Mouse (Mus musculus) CD4-positive helper T cell, adult 2 months (primary cell): ENCODE measurements around the gene 1810010D01Rik.

Source experiments
- DNase-seq: peaks from one replicate; pipeline ENCODE4 v3.0.0-alpha.2; 2012; ENCODE audit warnings: low read depth, missing footprints, low spot score

The 1810010D01Rik gene

DNA sequence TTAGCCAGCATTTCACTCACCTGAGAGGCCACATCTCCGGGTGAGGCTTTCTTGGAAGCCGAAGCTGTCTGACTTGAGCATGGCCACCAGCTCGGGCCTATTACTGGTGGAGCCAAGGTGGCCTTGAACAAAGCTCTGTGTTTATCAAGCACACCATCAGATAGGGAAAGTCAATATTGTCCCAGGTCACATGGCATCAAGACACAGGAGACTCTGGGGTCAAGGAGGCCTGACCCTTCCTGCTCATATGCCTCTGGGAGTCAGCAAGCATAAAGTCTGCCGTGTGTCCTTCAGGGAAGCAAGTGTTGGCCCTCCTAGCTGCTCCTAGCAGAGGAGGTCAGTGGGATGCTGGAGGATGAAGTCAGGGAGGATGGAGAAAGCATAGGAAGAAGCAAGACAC lies at the start of gene 1810010D01Rik:
TSS of gene 1810010D01Rik (minus strand) at position 114 of the 400 bp plus-strand sequence.
- DNase-seq, result no peak

DNA sequence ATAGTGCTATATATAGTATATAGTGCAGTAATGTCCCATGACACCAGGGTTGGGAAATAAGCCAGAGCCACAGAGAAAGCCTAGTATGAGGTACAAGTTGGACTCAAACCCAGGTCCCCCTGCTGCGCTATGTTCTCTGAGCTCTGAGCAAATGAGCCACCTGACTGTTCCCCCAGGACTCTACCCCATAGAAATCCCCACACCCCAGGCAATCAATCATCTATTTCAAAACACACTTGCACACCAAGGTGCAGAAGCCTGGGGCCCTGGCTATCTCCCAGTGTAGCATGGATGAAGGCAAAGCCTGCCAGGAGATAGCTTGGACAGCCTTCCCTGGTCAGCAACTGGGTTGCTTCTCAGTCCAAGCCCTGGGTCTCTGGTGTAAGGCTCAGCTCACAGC lies 48.2 kb upstream of the 1810010D01Rik start:
- no peak for DNase-seq

DNA sequence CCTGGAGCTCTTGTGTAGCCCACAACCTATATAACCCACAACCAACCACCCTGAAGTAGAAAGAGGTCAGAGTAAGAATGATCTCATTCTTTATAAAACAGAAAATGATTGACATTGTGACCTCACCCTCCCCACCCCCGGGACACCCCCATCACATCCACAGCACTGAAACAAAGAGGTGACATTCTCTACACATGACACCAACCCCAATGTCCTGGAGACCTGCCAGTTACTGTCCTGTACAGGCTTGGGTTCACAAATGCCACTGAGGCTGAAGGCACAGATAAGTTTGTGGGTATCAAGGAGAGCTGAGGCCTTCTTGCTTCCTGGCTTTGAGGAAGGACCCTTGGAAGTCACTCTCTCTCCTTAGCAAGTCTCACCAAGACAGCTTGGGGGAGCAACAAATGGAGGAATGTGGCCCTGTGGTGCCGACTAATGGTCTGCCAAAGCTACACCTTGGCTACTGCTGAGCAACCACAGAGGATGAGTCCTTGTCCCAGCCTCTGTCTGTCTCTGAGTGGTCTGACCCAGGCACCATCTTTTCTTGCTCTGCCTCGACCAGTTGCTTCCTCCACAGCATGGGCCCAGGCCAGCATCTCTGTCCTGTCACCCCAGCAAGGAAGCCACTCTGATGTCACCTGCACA lies 46.2 kb upstream of the 1810010D01Rik start:
- no peak for DNase-seq

DNA sequence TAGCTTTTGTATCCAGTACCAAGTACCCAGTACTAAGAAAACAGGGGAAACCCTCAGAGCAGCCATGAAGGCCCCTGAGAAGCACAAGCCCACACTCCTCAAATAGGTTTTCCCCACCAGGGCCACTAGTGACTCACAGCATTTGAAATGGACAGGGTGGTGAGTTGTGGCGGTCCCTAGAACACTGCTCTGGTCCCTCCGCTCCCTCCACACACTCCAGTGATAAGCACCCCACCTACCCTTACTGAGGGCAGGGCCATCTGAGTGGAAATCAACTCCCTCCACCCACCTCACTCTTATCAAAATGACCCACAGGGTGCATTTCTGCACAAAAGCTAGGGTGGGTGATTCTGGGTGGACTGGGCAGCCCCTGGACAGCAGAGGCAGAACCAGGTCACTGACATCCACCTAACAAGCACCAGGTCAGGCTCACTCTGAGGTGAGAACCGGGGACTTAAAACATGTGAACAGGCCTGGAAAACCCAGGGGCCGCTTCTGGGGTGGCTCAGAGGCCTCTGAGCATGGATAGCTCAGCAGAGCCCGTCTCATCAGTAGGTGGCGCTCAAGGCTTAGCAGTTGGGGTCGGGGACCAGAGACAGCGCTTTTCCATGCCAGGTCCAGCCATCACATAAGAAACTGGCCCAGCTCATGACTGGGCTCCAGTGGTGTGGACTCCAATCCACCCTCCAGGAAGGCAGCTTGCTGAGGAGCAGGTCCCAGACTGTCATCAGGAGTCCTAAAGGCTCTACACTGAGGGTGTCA lies 45.0 kb upstream of the 1810010D01Rik start:
- DNase-seq, result peak; percentile 39

DNA sequence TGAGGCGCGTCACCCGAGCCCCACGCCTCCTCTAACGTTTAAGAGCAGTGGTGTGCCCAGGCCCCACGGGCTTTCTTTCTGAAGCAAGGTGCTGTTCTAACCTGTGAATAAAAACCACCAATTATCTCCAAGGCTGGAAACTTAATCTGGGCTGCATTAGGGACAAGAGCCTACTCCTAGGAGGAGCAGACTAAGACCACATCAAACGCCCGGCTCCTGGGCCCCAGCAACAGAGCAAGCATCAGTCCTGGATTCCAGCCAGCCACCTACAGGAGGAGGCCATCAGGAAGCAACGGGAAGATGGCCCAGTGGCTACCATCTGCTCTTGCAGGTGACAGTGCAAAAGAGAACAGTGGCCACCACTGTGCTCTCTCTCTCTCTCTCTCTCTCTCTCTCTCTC lies 42.3 kb upstream of the 1810010D01Rik start:
- DNase-seq, result no peak

DNA sequence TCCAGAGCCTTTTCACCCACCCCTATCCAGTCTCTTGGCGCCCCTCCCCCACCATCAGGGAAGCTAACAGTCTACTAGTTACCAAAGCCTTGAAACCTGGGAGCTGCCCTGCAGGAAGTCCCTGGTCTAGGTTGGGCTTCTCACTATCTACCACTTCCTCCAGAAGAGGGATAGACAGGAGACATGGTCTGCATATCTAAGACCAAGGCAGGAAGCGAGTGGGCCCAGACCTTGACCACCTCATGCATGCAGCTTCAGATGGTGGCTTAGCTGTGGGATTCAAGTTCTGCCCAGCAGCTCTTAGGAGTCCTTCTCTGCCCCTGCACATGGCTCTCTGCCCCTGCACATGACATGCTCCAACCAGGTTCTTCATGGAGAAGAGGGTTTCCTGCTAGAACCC lies 41.0 kb upstream of the 1810010D01Rik start:
- DNase-seq, result no peak

DNA sequence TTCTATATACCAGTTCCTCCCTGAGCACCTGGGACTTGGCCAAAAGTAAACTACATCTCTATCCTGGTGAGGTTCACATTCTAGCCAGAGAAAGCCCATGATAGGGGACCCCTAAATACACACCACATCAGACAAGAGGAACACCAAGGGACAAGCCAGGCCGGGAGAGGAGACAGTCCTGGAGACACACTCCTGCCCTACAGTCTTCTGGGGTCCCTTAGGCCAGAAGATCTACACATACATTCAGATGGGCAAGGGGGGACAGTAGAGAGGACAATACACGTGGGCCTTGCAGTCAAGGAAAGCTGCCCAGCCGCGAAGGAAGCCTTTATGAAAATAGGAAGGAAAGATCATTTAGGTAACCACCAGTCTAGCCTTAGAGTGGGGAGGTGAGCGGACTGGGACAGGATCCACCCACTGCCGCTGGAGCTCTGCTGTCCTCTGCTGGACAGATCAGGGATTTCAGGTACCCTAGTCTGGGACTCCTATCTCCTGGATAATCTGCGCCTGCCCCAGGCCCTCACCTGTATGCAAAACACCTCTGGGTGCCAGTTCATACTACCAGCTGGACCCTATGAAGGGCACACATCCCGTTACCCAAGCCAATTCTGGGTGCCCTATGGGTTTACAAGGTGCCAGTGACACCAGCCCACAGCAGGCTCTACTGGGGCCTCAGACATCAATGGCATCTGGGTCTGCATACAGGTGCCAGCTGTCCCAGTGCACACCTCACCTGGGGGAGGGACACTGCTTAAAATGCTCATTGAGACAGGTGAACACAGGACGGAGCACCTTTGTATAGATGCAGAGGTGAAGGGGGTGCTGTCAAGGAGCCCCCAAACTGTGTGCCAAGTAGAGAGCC lies 35.2 kb upstream of the 1810010D01Rik start:
- DNase-seq, result peak; percentile 38

DNA sequence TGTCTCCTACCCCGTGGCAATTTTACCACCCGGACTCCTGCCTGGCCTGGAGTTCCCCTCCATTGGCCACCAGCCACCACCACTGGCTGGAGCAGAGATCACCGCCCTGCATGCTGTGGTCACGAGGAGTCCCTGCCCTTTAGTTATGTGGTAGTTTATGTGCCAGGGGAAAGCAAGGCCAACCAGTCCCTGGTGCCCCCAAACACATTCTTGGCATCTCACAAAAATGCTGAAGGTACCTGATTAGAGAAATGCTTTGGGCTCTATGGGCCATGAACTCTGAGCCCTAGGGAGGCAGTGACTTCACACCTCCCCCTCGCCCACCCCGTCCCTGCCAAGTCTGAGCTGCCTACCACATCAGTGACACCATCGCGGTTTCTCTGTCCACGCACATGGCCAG lies 34.1 kb upstream of the 1810010D01Rik start:
- no peak for DNase-seq

DNA sequence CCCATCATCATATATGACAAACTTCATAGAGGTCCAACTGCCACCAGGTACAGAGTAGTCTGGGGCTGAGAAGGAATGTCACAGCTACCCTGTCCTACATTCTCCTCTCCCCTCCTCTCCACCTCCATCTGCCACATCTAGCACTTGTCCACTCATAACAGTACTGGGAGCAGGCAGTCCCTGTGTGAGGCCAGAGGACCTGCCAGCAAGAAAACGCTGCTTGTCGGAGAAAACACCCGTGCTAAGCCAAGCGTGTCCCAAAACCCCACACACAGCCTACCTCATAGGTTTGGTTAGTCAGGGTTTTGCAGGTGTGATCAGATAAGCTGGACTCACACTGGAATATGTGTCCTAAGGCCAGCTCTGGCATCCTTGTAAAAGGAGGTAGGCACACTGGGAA lies 33.0 kb upstream of the 1810010D01Rik start:
- no peak for DNase-seq

DNA sequence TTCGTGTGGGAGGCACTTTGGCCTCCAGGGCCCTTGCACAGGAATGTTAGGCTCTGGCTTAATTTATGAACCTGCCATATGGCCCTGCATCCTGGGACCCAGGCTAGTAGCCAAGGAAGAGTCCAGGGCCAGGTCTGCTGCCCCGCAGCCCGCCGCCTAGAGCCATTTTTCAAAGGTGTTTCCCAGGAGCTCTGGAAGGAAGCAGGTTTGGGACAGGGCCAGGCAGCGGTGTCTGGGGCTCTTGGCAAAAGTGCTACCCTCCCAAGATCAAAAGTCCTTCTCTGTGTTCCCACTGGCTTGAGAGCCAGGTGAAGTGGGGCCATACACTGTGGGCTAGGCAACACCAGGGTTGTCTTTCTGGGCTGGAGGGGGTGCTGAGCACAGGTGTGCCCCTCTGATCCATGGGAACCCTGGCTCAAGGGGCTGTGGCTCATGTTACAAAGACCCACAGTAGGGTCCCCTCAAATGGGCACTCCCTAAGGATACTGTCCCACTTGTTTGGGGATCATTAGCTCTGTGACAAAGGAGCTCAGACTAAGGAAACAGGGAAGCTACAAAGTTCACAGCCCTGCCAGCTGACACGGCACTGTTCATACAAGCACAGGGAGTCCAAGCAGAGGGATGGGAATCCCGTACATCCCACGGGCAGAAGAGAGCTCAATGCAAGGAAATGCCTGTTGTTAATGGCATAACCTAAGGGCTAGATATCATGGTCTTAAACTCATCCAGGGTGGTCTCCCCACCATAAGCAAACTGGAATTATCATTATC lies 32.0 kb upstream of the 1810010D01Rik start:
- DNase-seq, result no peak

DNA sequence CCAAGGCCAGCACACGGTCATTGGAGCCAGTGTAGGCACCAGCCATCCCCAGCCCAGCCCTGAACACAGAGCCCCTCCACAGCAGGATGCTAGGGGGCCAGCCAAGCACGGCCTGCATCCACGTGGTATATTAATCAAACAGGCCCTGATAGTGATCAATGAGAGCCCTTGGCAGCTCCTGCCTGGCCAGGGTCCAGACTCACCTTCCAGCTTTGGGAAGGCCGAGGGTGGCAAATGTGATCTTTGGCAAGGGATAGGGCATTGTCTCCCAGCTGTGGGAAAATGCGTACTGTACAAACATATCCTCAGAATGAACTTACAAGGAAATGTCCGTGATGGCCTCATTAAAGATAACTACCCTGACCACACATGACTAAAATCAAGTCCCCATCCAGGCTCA lies 31.2 kb upstream of the 1810010D01Rik start:
- DNase-seq, result no peak

DNA sequence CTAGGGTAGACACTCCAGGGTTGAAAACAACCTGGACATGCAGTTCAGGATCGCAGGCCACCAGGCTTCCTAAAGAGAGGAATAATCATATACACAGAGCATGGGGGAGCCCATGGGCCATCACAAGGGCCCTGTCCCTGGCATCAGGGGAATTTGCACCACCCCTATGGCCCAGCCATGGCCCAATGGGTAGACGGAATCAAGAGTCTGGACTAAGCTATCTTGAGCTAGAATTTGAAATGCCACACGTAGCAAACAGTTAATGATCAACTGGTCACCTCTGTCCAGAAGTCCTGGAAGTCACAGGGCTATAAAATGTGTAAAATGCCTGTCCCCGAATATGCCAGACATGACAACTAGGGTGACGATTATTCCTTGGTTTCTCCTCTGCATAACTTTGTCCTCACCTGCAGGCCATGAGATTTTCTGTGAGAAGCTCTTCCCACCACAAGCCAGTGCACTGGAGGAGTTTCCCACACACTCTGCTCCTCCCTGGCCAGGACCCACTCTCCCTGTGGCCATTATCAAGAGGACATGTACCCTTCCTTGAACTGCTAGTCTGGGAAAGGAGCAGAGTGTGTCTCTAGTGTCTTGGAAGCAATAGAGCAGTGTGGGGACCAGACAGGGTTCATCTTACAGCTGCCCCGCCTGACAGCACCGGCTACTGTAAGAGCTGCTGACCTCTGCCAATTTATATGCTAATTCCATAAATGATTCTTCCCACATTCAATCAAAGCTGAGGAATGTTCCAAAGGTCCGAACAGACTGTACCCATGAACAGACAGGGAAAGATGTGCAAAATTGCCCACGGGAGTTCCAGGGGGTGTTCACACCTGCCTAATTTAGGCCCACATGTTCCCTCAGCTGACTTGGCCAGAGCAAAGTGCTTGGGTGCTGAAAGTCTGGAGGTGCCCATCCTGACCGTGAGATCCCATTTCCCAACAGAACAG lies 27.2 kb upstream of the 1810010D01Rik start:
- DNase-seq, result no peak

DNA sequence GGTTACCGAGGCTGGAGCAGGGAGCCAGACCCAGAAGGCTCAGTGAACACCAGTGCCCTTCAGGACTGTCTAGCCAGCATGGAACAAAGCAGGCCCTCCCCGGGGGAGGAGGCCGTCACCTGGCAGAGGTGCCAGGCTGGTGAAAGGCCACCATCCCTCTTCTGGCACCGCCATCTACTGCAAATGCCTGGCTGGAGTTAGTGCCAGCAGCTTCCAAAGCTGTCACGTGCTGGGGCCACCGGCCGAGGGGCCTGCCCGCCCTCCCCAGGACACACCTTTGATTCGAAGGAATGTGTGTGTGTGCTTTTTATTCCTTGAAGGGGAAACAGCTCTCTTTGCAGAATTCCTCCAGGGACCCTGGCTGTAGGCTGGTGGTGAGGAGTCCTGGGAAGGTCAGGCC lies 23.7 kb upstream of the 1810010D01Rik start:
- no peak for DNase-seq

DNA sequence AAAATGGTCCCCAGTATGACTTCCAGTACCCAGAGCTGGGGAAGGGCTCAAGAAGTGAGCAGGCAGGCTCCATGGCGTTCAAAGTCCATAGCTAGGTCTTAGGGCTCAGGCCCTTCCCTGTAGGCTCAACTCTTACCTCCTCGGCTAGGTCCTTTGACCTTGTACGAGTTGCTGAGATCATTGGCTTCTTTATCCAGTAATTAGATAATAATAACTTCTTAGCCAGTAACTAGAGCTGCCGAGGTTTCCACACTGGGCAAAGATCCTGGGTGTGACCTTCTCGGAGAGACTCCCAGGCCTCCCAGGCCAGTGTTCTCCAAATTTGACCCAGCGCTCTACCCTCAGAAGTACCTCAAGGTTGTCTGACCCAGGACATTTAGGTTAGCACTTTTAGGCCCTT lies 18.7 kb upstream of the 1810010D01Rik start:
- DNase-seq, result no peak

DNA sequence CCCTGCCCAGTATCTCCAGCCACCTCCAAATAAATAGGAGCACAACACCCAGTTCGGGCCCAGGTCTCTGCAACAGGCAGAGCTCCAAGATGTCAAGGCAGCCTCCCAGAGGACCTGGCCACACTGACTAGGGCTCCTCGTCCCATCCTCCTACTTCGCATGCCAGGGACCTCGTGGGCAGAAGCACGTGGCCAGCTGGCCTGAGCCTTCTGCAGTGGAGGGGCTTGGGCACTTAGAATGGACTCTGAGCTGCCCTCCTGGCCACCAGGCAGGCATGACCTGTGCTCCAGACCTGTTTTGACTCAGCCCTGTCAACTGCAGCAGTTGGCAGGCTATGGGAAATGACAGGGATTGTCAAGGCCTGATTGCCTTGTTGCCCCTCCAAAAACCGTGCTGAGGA lies 17.7 kb upstream of the 1810010D01Rik start:
- DNase-seq, result no peak

DNA sequence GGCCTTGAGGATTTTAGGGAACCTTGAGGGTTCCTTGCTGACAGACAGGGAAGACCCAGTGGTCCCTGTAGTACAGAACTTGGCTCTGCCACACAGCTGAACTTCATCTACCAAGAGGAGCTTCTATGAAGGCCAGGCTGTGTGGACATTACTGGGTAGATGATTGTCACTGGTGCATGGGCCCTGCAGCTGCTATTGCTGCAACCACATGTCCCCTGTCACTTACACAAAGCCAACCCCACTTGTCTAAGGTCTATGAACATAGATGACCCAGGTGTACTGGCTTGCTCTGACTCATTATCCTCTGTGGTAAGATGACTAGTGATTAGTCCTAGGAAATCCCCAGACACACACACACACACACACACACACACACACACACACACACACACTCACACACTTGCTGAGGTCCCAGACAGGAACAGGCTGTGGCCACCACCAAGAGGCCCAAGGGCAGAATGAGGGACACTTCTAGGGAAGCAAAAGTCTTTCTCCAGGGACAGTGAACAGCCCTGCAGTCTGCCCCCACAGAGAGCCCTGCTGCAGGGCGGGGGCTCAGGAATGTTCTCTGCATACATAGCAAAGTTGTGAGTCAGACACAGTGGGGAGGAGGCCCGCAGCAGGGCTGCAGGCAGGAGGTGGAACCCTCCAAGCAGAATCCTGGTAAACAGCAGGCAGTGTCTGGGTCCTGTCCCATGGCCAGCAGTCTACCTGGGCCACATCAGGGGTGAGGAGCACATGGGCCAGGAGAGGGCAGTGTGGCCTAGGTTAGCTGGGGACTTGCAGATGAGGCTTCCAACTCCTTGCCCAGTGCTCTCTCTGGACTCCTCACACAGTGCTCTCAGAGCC lies 14.1 kb upstream of the 1810010D01Rik start:
- no peak for DNase-seq

DNA sequence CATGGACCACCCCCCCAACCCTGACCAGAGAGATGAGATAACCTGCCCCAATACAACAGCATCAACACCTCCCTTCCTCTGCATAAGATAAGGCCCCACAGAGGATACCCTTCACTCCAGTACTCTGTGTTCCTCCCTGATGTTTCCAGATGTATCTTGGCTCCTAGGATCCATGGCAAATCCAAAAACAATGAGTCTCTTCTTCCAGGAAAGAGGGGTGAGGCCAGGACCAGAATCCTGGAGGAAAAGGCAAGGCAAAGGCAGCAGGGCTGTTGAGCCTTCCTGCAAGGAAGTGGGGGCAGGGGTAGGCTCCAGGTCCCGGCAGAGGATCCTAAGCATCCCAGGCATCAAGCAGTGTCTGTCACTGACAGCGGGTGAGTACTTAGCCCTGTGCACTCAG lies 13.4 kb upstream of the 1810010D01Rik start:
- no peak for DNase-seq

DNA sequence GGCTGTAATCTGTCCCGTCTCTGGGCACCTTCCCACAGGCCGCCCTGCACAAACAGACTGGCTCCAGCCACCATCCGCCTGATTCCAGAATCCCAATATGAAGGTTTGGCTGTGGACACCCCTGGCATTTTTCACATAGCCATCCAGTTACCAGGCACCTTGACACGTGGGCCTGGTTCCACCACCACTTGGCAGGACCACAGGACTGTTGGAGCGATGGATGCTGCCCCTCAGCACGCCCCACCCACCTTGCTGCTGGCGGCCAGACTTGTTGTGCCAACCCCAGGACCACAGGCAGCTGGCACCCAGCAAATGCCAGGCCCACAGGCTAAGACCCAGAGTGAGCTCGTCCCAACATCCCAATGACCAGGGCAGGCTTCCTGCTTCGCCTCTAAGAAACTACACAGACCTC lies 11.5 kb upstream of the 1810010D01Rik start:
- DNase-seq, result no peak

DNA sequence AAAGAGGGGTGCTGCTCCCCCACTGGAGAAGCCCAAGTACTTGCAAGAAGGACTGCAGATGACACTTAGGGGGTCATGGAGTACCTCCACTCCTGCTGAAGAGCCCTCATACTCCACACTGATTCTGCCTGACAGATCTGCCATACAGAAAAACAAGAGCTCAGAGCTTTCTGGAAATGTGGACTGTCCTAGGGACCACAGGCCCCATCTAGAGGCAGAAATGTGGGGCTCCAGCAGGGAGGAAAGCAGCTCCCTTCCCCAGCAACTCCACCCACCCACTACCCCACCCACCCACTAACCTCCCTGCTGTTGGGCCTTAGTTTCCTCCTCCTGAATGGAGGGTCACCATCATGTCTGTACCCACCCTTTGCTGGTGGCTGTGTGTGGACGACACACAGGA lies 8.7 kb upstream of the 1810010D01Rik start:
- no peak for DNase-seq

DNA sequence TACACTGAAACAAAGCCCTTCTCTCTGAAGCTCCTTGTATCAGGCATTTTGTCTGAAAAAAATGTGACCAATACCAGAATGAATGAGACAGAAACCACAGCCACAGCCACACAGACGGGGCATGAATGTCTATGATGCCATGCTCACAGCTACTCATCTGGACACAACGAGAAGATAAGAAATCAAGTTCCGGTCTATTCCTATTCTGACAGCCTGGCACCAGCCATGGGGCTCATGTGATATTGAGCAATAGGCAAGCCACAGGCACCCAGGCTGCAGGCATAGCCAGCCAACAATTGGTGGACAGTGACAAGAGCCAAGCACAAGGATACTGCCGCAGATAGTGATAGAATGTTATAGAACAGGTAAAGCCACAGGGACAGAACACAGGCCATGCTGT lies 7.6 kb upstream of the 1810010D01Rik start:
- DNase-seq, result no peak
